38 mouse cellular contexts compared by ENCODE assay signal in genomic region chr5:111766696-111767095, GRCm38 (mm10). TPM values are rescaled to one million over a fixed set of nuclear protein-coding genes. Genes with fewer than 3 reads are reported as not detected.
"Had no signal": no experiment of that assay in that cellular context is flagged by ENCODE, and none has a peak within 500 bp of the region (broad histone marks: within the 10 kb centered on the region; RNA-seq: fewer than 3 reads in every experiment).

No protein-coding gene starts in this region.

- H3K9me3 ChIP-seq: heart, embryonic 10.5 days; heart, embryonic 12.5 days; hindbrain, embryonic 12.5 days; intestine, embryonic 15.5 days; limb, embryonic 13.5 days; limb, embryonic 15.5 days; liver, embryonic 12.5 days had no signal

- H3K27ac ChIP-seq: hindbrain, embryonic 12.5 days; hindbrain, embryonic 14.5 days; intestine, embryonic 15.5 days; layer of hippocampus, adult 2 months; left cerebral cortex, adult 2 months; limb, embryonic 13.5 days; limb, embryonic 15.5 days; liver, embryonic 12.5 days; liver, embryonic 14.5 days had no signal

- H3K36me3 ChIP-seq: heart, embryonic 10.5 days; heart, embryonic 12.5 days; hindbrain, embryonic 12.5 days; intestine, embryonic 15.5 days; limb, embryonic 13.5 days; limb, embryonic 15.5 days; liver, embryonic 12.5 days had no signal

- H3K27me3 ChIP-seq: heart, embryonic 12.5 days; intestine, embryonic 15.5 days had no signal

- H3K4me1 ChIP-seq: liver, embryonic 12.5 days had no signal

- H3K4me3 ChIP-seq: heart, embryonic 10.5 days; heart, embryonic 12.5 days; hindbrain, embryonic 12.5 days; intestine, embryonic 15.5 days; layer of hippocampus, adult 2 months; left cerebral cortex, adult 2 months; limb, embryonic 13.5 days; limb, embryonic 15.5 days; liver, embryonic 12.5 days had no signal

- DNase-seq: gastrocnemius, postnatal 10 days; heart, adult 18-20 months; heart, postnatal 10 days; heart, postnatal 4 days; kidney, adult 18-20 months; kidney, adult 8-10 months; kidney, postnatal 10 days; kidney, postnatal 25 days; kidney, postnatal 4 days had no signal

RNA-seq across cellular contexts. Expression of gene Gm26897, which starts 33.0 kb away (rescaled TPM):
- total RNA-seq: gastrocnemius, postnatal 10 days; gastrocnemius, postnatal 4 days; granulocyte monocyte progenitor cell, adult 5-6 weeks; heart, adult 18-20 months; heart, adult 8-10 months; heart, postnatal 10 days; heart, postnatal 25 days; heart, postnatal 4 days; layer of hippocampus, adult 2 months; layer of hippocampus, postnatal 10 days; layer of hippocampus, postnatal 25 days; left cerebral cortex, adult 2 months; left cerebral cortex, postnatal 14 days; left cerebral cortex, postnatal 36 days; liver, adult 2 months had no signal
- polyA plus RNA-seq: frontal cortex, adult 2 months; heart, embryonic 10.5 days; heart, embryonic 12.5 days; heart, embryonic 14.5 days; heart, embryonic 16.5 days; hindbrain, embryonic 12.5 days; hindbrain, embryonic 14.5 days; hindbrain, embryonic 16.5 days; inflammation-experienced regulatory T-cells, adult 6 months; intestine, embryonic 15.5 days; intestine, postnatal 0 days; kidney, embryonic 14.5 days; kidney, embryonic 16.5 days; limb, embryonic 11.5 days; limb, embryonic 13.5 days; limb, embryonic 15.5 days; liver, adult 2 months; liver, embryonic 12.5 days; liver, embryonic 14.5 days had no signal
